Mouse (Mus musculus): ENCODE measurements around the gene Akr1b3. TPM values are rescaled to one million over a fixed set of nuclear protein-coding genes. Genes with fewer than 3 reads are reported as not detected.

Gene Akr1b3
- polyA plus RNA-seq, 1 experiment from 2014 or later, result 188 TPM

DNA sequence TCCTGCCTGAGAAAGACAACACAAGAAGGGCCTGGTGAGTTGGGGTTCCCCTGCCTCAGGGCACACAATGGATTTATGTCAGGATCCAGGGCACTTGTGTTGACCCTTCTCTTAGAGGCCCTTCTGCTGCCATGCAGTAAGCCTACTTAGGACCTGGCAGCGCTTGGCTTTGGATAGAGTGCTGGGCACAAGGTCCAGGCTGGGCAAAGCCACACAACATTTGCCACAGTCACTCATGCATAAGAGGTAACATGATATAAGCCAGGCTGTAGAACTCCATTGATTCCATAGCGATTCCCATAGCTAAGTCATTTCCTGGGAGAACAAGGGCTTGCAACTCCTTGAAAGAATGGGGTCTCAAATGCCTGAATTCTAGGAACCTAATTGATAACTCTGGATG is 3.4 kb downstream of the Akr1b3 start:
- Histone ChIP-seq H3K27ac (replicated peaks) (no peak overlapping the region), H3K9me3 (ENCODE audit: control insufficient read depth, low read length) (no peaks in the 10 kb centered on the region), H3K36me3 (ENCODE audit: control insufficient read depth, insufficient read depth, low read length) (peaks cover 5% of the 10 kb centered on the region; the same call in 1 of the 2 replicates), H3K4me3 (ENCODE audit: low read depth, low read length) (no peak overlapping the region), H3K4me2 (replicated peaks; ENCODE audit: low read depth) (no peak overlapping the region), H3K9ac (ENCODE audit: low read length) (no peak overlapping the region), H3K4me1 (replicated peaks; ENCODE audit: control insufficient read depth, insufficient read depth) (no peaks in the 10 kb centered on the region; the same call in 1 of the 2 replicates), H3K27me3 (ENCODE audit: control insufficient read depth, insufficient read depth, low read length) (no peaks in the 10 kb centered on the region)
- TF ChIP-seq EP300 (optimal IDR thresholded peaks at IDR 0.05), result no peak
- TF ChIP-seq CTCF (IDR thresholded peaks at IDR 0.05; ENCODE audit: low read depth), result no peak
- WGBS, result 90% methylated on average over 2 of the region's 2 CpGs
- no peak for DNase-seq (ENCODE audit: low spot score)
- ATAC-seq (ENCODE audit: low FRiP score, low TSS enrichment), result no peak

DNA sequence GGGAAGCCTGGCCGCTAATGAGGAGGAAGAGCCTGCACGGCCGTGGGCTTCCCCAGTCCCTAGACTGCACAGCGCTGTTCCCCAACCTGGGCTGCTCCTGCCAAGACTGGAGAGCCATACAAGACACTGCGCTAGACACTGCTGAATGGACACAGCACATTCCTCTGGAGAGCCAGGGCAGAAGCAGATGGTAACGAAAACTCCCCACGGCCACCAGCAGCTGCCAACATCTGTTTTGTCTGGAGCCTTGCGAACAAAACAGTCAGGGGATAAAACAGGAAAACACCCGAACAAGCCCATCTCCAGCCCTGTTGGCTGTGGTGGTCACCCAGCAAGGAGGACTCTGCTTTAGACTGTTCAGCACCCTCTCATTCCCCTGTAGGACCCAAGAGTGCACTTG is 3.9 kb downstream of the Akr1b3 start:
- Histone ChIP-seq H3K4me2 (replicated peaks; ENCODE audit: low read depth) (no peak overlapping the region), H3K27me3 (ENCODE audit: control insufficient read depth, insufficient read depth, low read length) (no peaks in the 10 kb centered on the region), H3K27ac (replicated peaks) (no peak overlapping the region), H3K36me3 (ENCODE audit: control insufficient read depth, insufficient read depth, low read length) (peaks cover 5% of the 10 kb centered on the region; the same call in 1 of the 2 replicates), H3K4me3 (ENCODE audit: low read depth, low read length) (no peak overlapping the region), H3K4me1 (replicated peaks; ENCODE audit: control insufficient read depth, insufficient read depth) (no peaks in the 10 kb centered on the region; the same call in 1 of the 2 replicates), H3K9me3 (ENCODE audit: control insufficient read depth, low read length) (no peaks in the 10 kb centered on the region), H3K9ac (ENCODE audit: low read length) (no peak overlapping the region)
- TF ChIP-seq EP300 (optimal IDR thresholded peaks at IDR 0.05) (no peak), CTCF (IDR thresholded peaks at IDR 0.05; ENCODE audit: low read depth) (no peak)
- DNase-seq (ENCODE audit: low spot score) (no peak), ATAC-seq (ENCODE audit: low FRiP score, low TSS enrichment) (no peak)
- 69% methylated on average over 9 of the region's 9 CpGs for WGBS

DNA sequence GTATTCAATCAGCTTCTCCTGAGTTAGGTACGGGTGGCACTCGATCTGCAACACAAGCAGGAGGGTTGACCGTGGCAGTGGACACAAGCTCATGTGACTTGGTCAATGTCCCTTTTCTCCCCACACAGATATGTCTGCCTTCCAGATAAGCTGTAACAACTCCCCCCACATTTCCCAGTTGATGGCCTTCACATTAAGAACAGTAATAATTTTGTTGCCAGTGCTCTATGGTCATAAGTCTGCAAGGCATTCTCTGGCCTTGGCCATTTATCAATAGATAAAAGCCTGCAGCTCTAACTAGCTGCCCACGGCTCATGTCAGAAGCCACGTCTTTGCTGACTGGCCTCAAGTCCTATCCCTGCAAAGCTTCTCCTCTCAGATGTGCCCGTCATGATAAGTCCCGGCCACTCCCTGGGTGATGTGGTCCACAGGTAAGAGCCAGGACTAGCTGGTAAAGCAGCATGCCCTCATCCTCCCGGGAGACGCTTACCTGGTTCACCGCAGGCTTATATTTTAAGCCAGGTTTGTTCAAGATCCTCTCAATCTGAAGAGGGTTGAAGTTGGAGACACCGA is 7.2 kb downstream of the Akr1b3 start:
- Histone ChIP-seq H3K4me2 (replicated peaks; ENCODE audit: low read depth) (no peak overlapping the region), H3K36me3 (ENCODE audit: control insufficient read depth, insufficient read depth, low read length) (peaks cover 5% of the 10 kb centered on the region; the same call in 1 of the 2 replicates), H3K9ac (ENCODE audit: low read length) (no peak overlapping the region), H3K27me3 (ENCODE audit: control insufficient read depth, insufficient read depth, low read length) (no peaks in the 10 kb centered on the region), H3K9me3 (ENCODE audit: control insufficient read depth, low read length) (no peaks in the 10 kb centered on the region), H3K4me1 (replicated peaks; ENCODE audit: control insufficient read depth, insufficient read depth) (no peaks in the 10 kb centered on the region), H3K27ac (replicated peaks) (no peak overlapping the region), H3K4me3 (ENCODE audit: low read depth, low read length) (no peak overlapping the region)
- ATAC-seq (ENCODE audit: low FRiP score, low TSS enrichment), result no peak
- 93% methylated on average over 11 of the region's 11 CpGs for WGBS
- TF ChIP-seq CTCF (IDR thresholded peaks at IDR 0.05; ENCODE audit: low read depth), result no peak
- TF ChIP-seq EP300 (optimal IDR thresholded peaks at IDR 0.05), result no peak
- DNase-seq (ENCODE audit: low spot score), result no peak

DNA sequence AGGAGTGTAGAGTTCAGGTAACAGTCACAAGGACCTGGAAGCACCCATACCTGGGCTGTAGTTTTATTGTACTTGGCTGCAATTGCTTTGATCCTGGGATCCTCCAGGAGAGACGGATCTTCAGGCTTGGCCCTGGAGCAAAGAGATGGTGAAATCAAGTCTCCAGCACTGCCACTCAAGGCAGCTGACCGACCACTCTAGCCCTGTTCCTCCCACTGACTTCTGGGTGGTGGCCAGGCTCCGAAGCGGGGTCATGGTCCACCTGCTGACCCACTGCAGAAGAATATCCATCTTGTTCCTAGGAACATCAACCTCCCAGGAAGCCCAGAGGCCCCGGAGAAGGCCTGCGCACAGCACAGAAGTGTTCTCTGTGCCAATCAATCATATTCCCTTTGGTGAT is 7.8 kb downstream of the Akr1b3 start:
- Histone ChIP-seq H3K4me2 (replicated peaks; ENCODE audit: low read depth) (no peak overlapping the region), H3K27me3 (ENCODE audit: control insufficient read depth, insufficient read depth, low read length) (no peaks in the 10 kb centered on the region), H3K9ac (ENCODE audit: low read length) (no peak overlapping the region), H3K4me3 (ENCODE audit: low read depth, low read length) (no peak overlapping the region), H3K4me1 (replicated peaks; ENCODE audit: control insufficient read depth, insufficient read depth) (no peaks in the 10 kb centered on the region), H3K9me3 (ENCODE audit: control insufficient read depth, low read length) (no peaks in the 10 kb centered on the region), H3K36me3 (ENCODE audit: control insufficient read depth, insufficient read depth, low read length) (peaks cover 5% of the 10 kb centered on the region; the same call in 1 of the 2 replicates), H3K27ac (replicated peaks) (no peak overlapping the region)
- ATAC-seq (ENCODE audit: low FRiP score, low TSS enrichment) (no peak), DNase-seq (ENCODE audit: low spot score) (no peak)
- WGBS, result 96% methylated on average over 6 of the region's 6 CpGs
- TF ChIP-seq EP300 (optimal IDR thresholded peaks at IDR 0.05), result no peak

DNA sequence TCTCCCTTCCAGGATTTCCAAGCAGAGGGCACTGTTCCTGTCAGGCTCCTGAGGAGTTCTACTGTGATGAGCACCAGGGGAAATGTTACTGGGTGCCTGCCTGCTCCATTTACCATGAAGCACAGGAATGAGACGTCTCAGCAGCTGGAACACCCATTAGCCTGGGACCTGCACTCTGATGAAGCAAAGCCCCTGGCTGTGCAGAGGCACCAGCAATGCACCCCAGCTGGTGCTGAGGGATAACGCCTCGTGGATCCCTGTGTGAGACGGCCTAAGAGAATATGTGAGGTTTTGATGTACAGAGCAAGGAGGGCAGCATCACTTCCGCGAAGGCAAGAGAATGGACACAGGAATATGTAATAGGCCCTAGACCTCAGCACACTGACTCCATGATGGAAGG is 10.5 kb downstream of the Akr1b3 start:
- Histone ChIP-seq H3K27ac (replicated peaks) (no peak overlapping the region), H3K4me1 (replicated peaks; ENCODE audit: control insufficient read depth, insufficient read depth) (no peaks in the 10 kb centered on the region), H3K4me2 (replicated peaks; ENCODE audit: low read depth) (no peak overlapping the region), H3K27me3 (ENCODE audit: control insufficient read depth, insufficient read depth, low read length) (no peaks in the 10 kb centered on the region), H3K36me3 (ENCODE audit: control insufficient read depth, insufficient read depth, low read length) (peaks cover 5% of the 10 kb centered on the region; the same call in 1 of the 2 replicates), H3K9ac (ENCODE audit: low read length) (no peak overlapping the region), H3K4me3 (ENCODE audit: low read depth, low read length) (no peak overlapping the region), H3K9me3 (ENCODE audit: control insufficient read depth, low read length) (no peaks in the 10 kb centered on the region)
- TF ChIP-seq CTCF (IDR thresholded peaks at IDR 0.05; ENCODE audit: low read depth) (no peak), EP300 (optimal IDR thresholded peaks at IDR 0.05) (no peak)
- DNase-seq (ENCODE audit: low spot score) (no peak), ATAC-seq (ENCODE audit: low FRiP score, low TSS enrichment) (no peak)
- 81% methylated on average over 6 of the region's 6 CpGs for WGBS

DNA sequence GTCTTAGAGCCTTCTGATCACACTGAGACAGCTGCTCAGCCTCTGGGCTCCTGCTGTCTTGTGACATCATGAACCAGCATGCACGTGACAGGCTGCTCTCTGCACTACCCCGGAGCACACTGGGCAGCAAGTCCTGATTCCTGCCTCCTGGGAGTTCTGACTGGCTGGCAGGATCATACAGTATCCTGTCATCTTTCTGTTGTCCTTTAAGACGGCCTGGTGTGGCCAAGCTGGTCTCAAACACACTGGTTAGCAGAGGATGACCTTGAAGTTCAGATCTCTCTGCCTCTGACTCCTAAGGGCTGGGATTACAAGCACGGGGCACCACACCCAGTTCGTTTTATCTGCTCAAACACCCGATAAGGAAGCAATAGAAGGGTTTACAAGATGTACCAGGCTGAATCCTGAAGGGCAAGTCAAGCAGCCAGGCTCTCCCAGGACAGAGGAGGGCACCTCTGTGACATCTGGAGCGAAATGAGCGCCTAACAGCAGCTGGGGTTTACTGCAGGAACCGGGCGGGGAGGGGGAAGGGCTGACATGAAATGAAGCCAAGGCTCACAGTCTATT is 12.5 kb downstream of the Akr1b3 start:
- 55% methylated on average over 10 of the region's 10 CpGs for WGBS
- peak; percentile 33 for DNase-seq (ENCODE audit: low spot score)
- H3K4me1 ChIP-seq (replicated peaks; ENCODE audit: control insufficient read depth, insufficient read depth), result no peaks in the 10 kb centered on the region
- H3K4me2 ChIP-seq (replicated peaks; ENCODE audit: low read depth), result no peak overlapping the region
- no peaks in the 10 kb centered on the region for H3K27me3 ChIP-seq (ENCODE audit: control insufficient read depth, insufficient read depth, low read length)
- ATAC-seq (ENCODE audit: low FRiP score, low TSS enrichment), result peak; percentile 73
- no peak overlapping the region for H3K4me3 ChIP-seq (ENCODE audit: low read depth, low read length)
- 0 out of 2 replicates have a peak overlapping the region, but pooled peaks have one; percentile 8 for H3K27ac ChIP-seq (replicated peaks)
- no peak for TF ChIP-seq EP300 (optimal IDR thresholded peaks at IDR 0.05)
- TF ChIP-seq CTCF (IDR thresholded peaks at IDR 0.05; ENCODE audit: low read depth), result no peak
- H3K36me3 ChIP-seq (ENCODE audit: control insufficient read depth, insufficient read depth, low read length), result 0 out of 2 replicates have a peak, but pooled peaks cover 2% of the 10 kb centered on the region
- no peak overlapping the region for H3K9ac ChIP-seq (ENCODE audit: low read length)
- H3K9me3 ChIP-seq (ENCODE audit: control insufficient read depth, low read length), result no peaks in the 10 kb centered on the region

All from stomach, postnatal 0 days (tissue).